Mouse (Mus musculus) E14TG2a.4 (cell line): ENCODE measurements at regions not wholly inside any gene's neighbourhood (a gene's known extent, or its start where the extent isn't known, plus 50 kb on each side); places are given as distances from the start of the nearest gene placed in this dataset.

ENCODE experiments used
- H3K27me3 ChIP-seq: 2 replicates; pipeline ENCODE4 v1.6.1; 2014; ENCODE audit warnings: low read length, control low read depth; ENCODE audit not compliant: insufficient read depth
- H3K36me3 ChIP-seq: 2 replicates; pipeline ENCODE4 v1.6.1; 2014; ENCODE audit warnings: low read length, control low read depth; ENCODE audit not compliant: insufficient read depth
- H3K4me1 ChIP-seq: replicated peaks from 2 replicates; pipeline ENCODE4 v1.6.1; 2014; ENCODE audit warnings: low read depth, low read length, control low read depth
- H3K4me3 ChIP-seq: replicated peaks from 2 replicates; pipeline ENCODE4 v1.5.1; 2014; ENCODE audit warnings: mild to moderate bottlenecking, low read length
- H3K9me3 ChIP-seq: 2 replicates; pipeline ENCODE4 v1.6.1; 2014; ENCODE audit warnings: low read length, control low read depth
- CTCF ChIP-seq: conservative IDR thresholded peaks from 2 replicates; pipeline ENCODE4 v1.5.1; 2014; ENCODE audit warnings: low read length
- NANOG ChIP-seq: IDR thresholded peaks from 2 replicates; pipeline ENCODE4 v1.6.1; 2014; ENCODE audit warnings: borderline replicate concordance, low read length, mixed read lengths
- POU5F1 ChIP-seq: IDR thresholded peaks from 2 replicates; pipeline ENCODE4 v1.6.1; 2014; ENCODE audit warnings: low read length, borderline replicate concordance

- peaks cover 2% of the 10 kb centered on the region for H3K27me3 ChIP-seq
- peaks cover 77% of the 10 kb centered on the region for H3K9me3 ChIP-seq
- no peak for TF ChIP-seq POU5F1
- no peak for TF ChIP-seq CTCF
- TF ChIP-seq NANOG, result no peak
- H3K36me3 ChIP-seq, result no peaks in the 10 kb centered on the region
- 0 out of 2 replicates have a peak overlapping the region, but pooled peaks have one; percentile 10 for H3K4me3 ChIP-seq
- peaks cover 38% of the 10 kb centered on the region for H3K4me1 ChIP-seq
Measured at GRCm38 (mm10) chr12:109539046-109539445, 61.1 kb downstream of the Rtl1 start.

DNA sequence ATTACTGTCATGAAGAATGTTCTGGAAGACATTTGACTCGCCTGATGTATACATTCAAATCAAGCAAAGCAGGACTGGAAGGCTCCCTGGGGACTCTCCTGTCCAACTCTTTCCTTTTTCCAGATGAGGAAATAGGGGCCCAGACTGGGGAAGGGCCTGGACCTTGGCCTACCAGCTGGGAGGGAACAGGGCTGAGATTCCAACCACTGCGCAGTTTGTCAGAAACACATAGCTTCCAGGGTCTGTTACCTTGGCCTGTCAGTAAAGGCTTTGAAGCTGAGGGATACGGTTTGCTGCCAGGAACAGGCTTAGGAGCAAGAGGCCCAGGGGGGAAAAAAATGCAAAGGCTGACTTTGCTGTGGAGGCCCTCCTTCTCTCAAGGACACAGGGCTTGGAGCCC is 61.5 kb downstream of the Rtl1 start:
- Histone ChIP-seq H3K4me3 (0 out of 2 replicates have a peak overlapping the region, but pooled peaks have one; percentile 10), H3K9me3 (peaks cover 81% of the 10 kb centered on the region), H3K36me3 (no peaks in the 10 kb centered on the region), H3K4me1 (peaks cover 39% of the 10 kb centered on the region), H3K27me3 (peaks cover 2% of the 10 kb centered on the region)
- TF ChIP-seq CTCF (no peak), NANOG (no peak), POU5F1 (no peak)

GRCm38 (mm10) chr12:109536536-109536935 is 63.6 kb downstream of the Rtl1 start:
- H3K9me3 ChIP-seq, result peaks cover 90% of the 10 kb centered on the region
- TF ChIP-seq CTCF, result no peak
- TF ChIP-seq NANOG, result no peak
- no peak for TF ChIP-seq POU5F1
- H3K4me1 ChIP-seq, result peaks cover 59% of the 10 kb centered on the region
- H3K4me3 ChIP-seq, result no peak overlapping the region
- H3K36me3 ChIP-seq, result no peaks in the 10 kb centered on the region
- peaks cover 2% of the 10 kb centered on the region for H3K27me3 ChIP-seq

GRCm38 (mm10) chr12:109532392-109532791 is 67.7 kb downstream of the Rtl1 start:
- H3K36me3 ChIP-seq, result no peaks in the 10 kb centered on the region
- peaks cover 53% of the 10 kb centered on the region for H3K4me1 ChIP-seq
- TF ChIP-seq CTCF, result no peak
- no peak for TF ChIP-seq NANOG
- TF ChIP-seq POU5F1, result no peak
- H3K4me3 ChIP-seq, result no peak overlapping the region; the same call in 1 of the 2 replicates
- no peaks in the 10 kb centered on the region for H3K27me3 ChIP-seq
- H3K9me3 ChIP-seq, result peaks cover 93% of the 10 kb centered on the region

DNA sequence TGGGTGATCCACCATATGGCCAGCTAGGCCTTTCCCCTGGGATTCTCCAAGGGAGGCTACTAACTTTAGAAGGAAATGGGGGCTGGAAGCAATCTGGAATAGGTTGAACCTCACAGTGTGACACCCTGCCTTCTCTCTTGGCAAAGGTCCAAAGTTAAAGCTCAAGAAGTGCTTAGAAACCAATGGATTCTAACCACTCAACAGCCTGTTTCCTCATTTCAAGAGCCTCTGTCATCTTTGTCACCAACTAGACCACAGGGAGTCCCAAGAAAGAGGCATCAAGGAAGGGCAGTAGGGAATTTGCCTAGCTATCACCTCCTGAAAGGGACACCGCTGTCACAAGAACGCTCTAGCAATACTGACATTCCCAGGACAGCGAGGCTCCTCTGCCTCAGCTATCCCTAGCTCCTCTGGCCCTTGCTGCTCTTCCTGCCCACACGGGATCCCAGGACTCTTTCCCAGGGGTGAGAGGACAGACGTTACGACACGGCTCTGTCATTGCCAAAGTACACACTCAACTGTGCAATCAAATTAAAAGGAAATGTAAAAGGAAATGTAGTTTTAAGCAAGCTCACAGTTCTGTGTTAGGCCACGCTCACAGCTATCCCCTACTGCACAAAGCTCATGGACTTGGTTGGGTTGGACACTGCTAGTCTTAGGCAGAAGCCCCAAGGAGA is 68.6 kb downstream of the Rtl1 start:
- Histone ChIP-seq H3K36me3 (no peaks in the 10 kb centered on the region), H3K4me1 (peaks cover 62% of the 10 kb centered on the region), H3K27me3 (no peaks in the 10 kb centered on the region), H3K9me3 (peaks cover 93% of the 10 kb centered on the region), H3K4me3 (peak overlapping the region; percentile 41; the same call in 1 of the 2 replicates)
- TF ChIP-seq POU5F1 (no peak), CTCF (no peak)

DNA sequence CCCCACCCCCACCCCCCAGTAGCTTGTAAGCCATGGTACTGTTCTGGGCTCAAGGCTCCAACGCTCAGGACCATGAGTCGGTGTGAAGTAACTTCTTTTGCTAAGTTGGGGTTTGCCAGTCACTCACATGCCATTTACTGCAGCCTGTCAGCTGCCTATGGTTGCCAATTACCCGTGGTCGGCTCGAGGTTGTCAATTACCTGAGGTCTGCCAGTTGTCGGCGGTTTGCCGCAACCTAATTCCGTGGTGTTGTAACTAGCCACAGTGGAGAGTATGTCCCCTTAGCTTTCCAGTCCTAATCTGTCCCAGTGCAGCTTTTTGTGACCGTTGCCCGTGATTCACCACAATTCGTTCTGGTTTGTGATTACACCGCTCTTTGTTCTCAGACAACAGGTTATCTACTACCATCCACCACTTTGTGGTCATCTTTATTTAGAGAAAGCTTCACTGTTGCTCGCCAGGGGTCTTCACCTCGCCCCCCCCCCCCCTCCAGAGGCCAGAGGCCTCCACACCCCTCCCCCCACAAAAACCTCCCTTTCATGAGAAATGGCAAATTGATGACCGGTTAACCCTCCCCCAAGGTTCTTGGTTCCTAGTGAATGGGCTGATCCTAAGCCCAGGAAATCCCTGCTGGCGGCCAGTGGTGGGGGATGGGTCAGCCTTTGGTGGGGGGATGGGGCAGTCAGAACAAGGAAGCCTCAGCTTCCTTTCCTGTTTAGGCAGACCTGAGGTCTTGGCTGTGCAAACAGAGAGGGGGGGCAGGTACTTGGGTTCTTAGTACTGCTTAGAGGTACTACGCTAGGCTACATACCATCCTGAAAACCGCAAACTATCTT is 69.7 kb downstream of the Rtl1 start:
- no peaks in the 10 kb centered on the region for H3K36me3 ChIP-seq
- H3K27me3 ChIP-seq, result no peaks in the 10 kb centered on the region
- no peak for TF ChIP-seq CTCF
- no peak for TF ChIP-seq NANOG
- TF ChIP-seq POU5F1, result no peak

DNA sequence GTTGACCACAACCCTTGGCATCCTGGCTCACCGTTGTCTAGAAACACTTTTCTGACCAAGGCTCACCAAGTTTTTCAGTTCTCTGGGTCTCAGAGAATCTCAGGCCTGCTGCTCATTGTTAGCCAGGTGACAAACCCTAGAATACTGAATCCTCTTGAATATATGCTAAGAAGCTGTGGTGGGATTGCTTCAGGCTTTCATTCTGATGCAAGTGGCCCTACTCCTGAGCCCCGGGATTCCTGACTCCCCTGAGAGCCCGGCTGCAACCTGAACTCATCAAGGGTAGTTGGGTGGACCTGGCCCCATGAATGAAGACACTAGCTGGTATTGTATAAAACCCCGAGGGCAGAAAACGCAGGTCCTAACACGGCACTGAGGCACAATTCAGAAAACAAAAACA is 70.6 kb downstream of the Rtl1 start:
- Histone ChIP-seq H3K4me3 (peak overlapping the region; percentile 74), H3K9me3 (peaks cover 90% of the 10 kb centered on the region), H3K27me3 (no peaks in the 10 kb centered on the region), H3K36me3 (no peaks in the 10 kb centered on the region), H3K4me1 (peaks cover 66% of the 10 kb centered on the region)
- TF ChIP-seq NANOG, result no peak
- TF ChIP-seq POU5F1, result no peak
- TF ChIP-seq CTCF, result no peak

More for the DNA sequence above, 69.7 kb downstream of the Rtl1 start:
- Histone ChIP-seq H3K4me3 (peak overlapping the region; percentile 74), H3K4me1 (peaks cover 68% of the 10 kb centered on the region), H3K9me3 (peaks cover 94% of the 10 kb centered on the region)

GRCm38 (mm10) chr12:109528966-109529365 is 71.2 kb downstream of the Rtl1 start:
- no peaks in the 10 kb centered on the region for H3K36me3 ChIP-seq
- H3K4me1 ChIP-seq, result peaks cover 70% of the 10 kb centered on the region
- H3K27me3 ChIP-seq, result no peaks in the 10 kb centered on the region
- peaks cover 92% of the 10 kb centered on the region for H3K9me3 ChIP-seq
- TF ChIP-seq POU5F1, result no peak
- TF ChIP-seq CTCF, result no peak
- no peak for TF ChIP-seq NANOG
- H3K4me3 ChIP-seq, result peak overlapping the region; percentile 74

DNA sequence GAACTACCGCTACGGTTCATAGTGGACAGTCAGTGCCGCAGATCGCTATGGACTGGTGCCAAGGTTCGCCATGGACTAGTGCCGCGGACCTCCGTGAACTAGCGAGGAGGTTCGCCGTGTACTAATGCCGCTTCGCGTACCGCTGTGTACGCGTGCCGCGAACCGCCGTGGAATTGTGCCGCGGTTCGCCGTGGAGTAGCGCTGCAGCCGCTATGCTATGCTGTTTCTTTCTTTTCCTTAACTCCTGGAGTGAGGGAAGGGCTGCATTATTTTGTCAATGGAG is 71.9 kb downstream of the Rtl1 start:
- TF ChIP-seq NANOG, result no peak
- Histone ChIP-seq H3K36me3 (no peaks in the 10 kb centered on the region), H3K4me3 (peak overlapping the region; percentile 74), H3K27me3 (no peaks in the 10 kb centered on the region), H3K4me1 (peaks cover 69% of the 10 kb centered on the region), H3K9me3 (peaks cover 92% of the 10 kb centered on the region)
